Mouse (Mus musculus) cerebellum, adult 2 months (tissue): Measurements from ENCODE around the gene Thap11.

ENCODE experiments used
- CTCF ChIP-seq: fragments of 200-500 bp; IDR thresholded peaks from 2 replicates; pipeline ENCODE4 v1.5.1; 2011; ENCODE audit warnings: low read depth, mild to moderate bottlenecking, control low read depth, low read length, moderate library complexity, borderline replicate concordance; ENCODE audit not compliant: insufficient read depth
- POLR2A ChIP-seq: fragments of 200-500 bp; IDR thresholded peaks from 2 replicates; pipeline ENCODE4 v1.6.1; 2011; ENCODE audit warnings: low read length, control low read depth, borderline replicate concordance; ENCODE audit not compliant: insufficient read depth

DNA sequence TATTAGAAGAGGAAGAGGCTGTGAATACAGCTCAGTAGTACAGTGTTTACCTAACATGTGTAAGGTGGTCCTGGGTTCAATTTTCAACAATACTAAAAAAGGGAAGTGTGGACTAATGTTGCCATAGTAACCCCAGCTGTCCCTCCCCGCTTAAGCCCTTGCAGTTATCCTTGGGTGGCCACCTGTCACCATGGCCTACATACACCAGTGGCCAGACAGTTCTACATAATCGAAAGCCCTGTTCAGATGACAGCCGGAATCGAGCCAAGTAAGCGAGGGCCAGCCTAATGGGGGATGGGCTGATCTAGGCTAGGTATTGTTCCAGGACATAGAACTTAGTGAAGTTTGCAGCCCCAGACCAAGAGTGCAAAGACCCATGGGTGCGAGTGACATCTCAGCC, 17.9 kb upstream of the Thap11 start:
- no peak for TF ChIP-seq POLR2A
- no peak for TF ChIP-seq CTCF
